Mouse (Mus musculus): ENCODE measurements around the gene Nadsyn1. TPM values are rescaled to one million over a fixed set of nuclear protein-coding genes. Genes with fewer than 3 reads are reported as not detected.

The Nadsyn1 gene
- total RNA-seq, 2 experiments from 2014 or later, result 0.77 to 1.3 TPM

GRCm38 (mm10) chr7:143808909-143809308, 13.7 kb downstream of the Nadsyn1 start:
- ATAC-seq (replicated peaks; ENCODE audit: low FRiP score, poor library complexity, severe bottlenecking), result no peak

- no peak for ATAC-seq (replicated peaks; ENCODE audit: low FRiP score, poor library complexity, severe bottlenecking)
Measured at GRCm38 (mm10) chr7:143805199-143805624, 17.4 kb downstream of the Nadsyn1 start.

GRCm38 (mm10) chr7:143801195-143802065, 21.2 kb downstream of the Nadsyn1 start:
- ATAC-seq (replicated peaks; ENCODE audit: low FRiP score, poor library complexity, severe bottlenecking), result no peak

GRCm38 (mm10) chr7:143800770-143801169, 21.9 kb downstream of the Nadsyn1 start:
- ATAC-seq (replicated peaks; ENCODE audit: low FRiP score, poor library complexity, severe bottlenecking), result no peak

- ATAC-seq (replicated peaks; ENCODE audit: low FRiP score, poor library complexity, severe bottlenecking), result no peak
Measured at GRCm38 (mm10) chr7:143798783-143799182, 23.9 kb downstream of the Nadsyn1 start.

- ATAC-seq (replicated peaks; ENCODE audit: low FRiP score, poor library complexity, severe bottlenecking), result no peak
Measured at GRCm38 (mm10) chr7:143793121-143793520, 29.5 kb downstream of the Nadsyn1 start.

- ATAC-seq (replicated peaks; ENCODE audit: low FRiP score, poor library complexity, severe bottlenecking), result no peak
Measured at GRCm38 (mm10) chr7:143792336-143792985, 30.2 kb downstream of the Nadsyn1 start.

- no peak for ATAC-seq (replicated peaks; ENCODE audit: low FRiP score, poor library complexity, severe bottlenecking)
Measured at GRCm38 (mm10) chr7:143783996-143784829, 38.4 kb downstream of the Nadsyn1 start, which contains the start of gene Mrgpre. Gene Mrgpre (minus strand): TSS chr7:143784500.

GRCm38 (mm10) chr7:143783378-143783995, 39.2 kb downstream of the Nadsyn1 start:
- no peak for ATAC-seq (replicated peaks; ENCODE audit: low FRiP score, poor library complexity, severe bottlenecking)

- ATAC-seq (replicated peaks; ENCODE audit: low FRiP score, poor library complexity, severe bottlenecking), result no peak
Measured at GRCm38 (mm10) chr7:143777375-143777774, 45.3 kb downstream of the Nadsyn1 start.

GRCm38 (mm10) chr7:143776137-143776536, 46.5 kb downstream of the Nadsyn1 start:
- no peak for ATAC-seq (replicated peaks; ENCODE audit: low FRiP score, poor library complexity, severe bottlenecking)

GRCm38 (mm10) chr7:143769461-143769860, 53.2 kb downstream of the Nadsyn1 start:
- ATAC-seq (replicated peaks; ENCODE audit: low FRiP score, poor library complexity, severe bottlenecking), result no peak

GRCm38 (mm10) chr7:143768267-143768666, 54.4 kb downstream of the Nadsyn1 start:
- no peak for ATAC-seq (replicated peaks; ENCODE audit: low FRiP score, poor library complexity, severe bottlenecking)

GRCm38 (mm10) chr7:143766893-143767292, 55.8 kb downstream of the Nadsyn1 start, which contains the start of gene Mrgprg:
Gene Mrgprg (minus strand): TSS chr7:143766993.
- no peak for ATAC-seq (replicated peaks; ENCODE audit: low FRiP score, poor library complexity, severe bottlenecking)

GRCm38 (mm10) chr7:143764876-143765530, 57.6 kb downstream of the Nadsyn1 start:
- ATAC-seq (replicated peaks; ENCODE audit: low FRiP score, poor library complexity, severe bottlenecking), result no peak

- 0 out of 2 replicates have a peak, but pooled peaks have one; percentile 57 for ATAC-seq (replicated peaks; ENCODE audit: low FRiP score, poor library complexity, severe bottlenecking)
Measured at GRCm38 (mm10) chr7:143763794-143764193, 58.9 kb downstream of the Nadsyn1 start.

- no peak for ATAC-seq (replicated peaks; ENCODE audit: low FRiP score, poor library complexity, severe bottlenecking)
Measured at GRCm38 (mm10) chr7:143758956-143759355, 63.7 kb downstream of the Nadsyn1 start.

- no peak for ATAC-seq (replicated peaks; ENCODE audit: low FRiP score, poor library complexity, severe bottlenecking)
Measured at GRCm38 (mm10) chr7:143757696-143758095, 65.0 kb downstream of the Nadsyn1 start.

- peak; percentile 52; the same call in 1 of the 2 replicates for ATAC-seq (replicated peaks; ENCODE audit: low FRiP score, poor library complexity, severe bottlenecking)
Measured at GRCm38 (mm10) chr7:143757027-143757390, 65.6 kb downstream of the Nadsyn1 start.
